Mouse (Mus musculus) kidney, adult 2 months (tissue): ENCODE data around the gene Xpo4. TPM values are rescaled to one million over a fixed set of nuclear protein-coding genes. Genes with fewer than 3 reads are reported as not detected.

Source experiments
- DNase-seq: peaks from one replicate; pipeline ENCODE4 v3.0.0; 2021
- H3K27ac ChIP-seq: fragments of 200-500 bp; 2 replicates; pipeline ENCODE4 v1.5.1; 2012; ENCODE audit warnings: low read depth, low read length, control low read depth, inconsistent platforms; ENCODE audit not compliant: insufficient read depth
- H3K27me3 ChIP-seq: fragments of 200-500 bp; replicated peaks from 2 replicates; pipeline ENCODE4 v1.6.1; 2012; ENCODE audit warnings: mild to moderate bottlenecking, moderate library complexity, low read length, inconsistent platforms; ENCODE audit not compliant: control insufficient read depth, insufficient read depth
- H3K36me3 ChIP-seq: fragments of 200-500 bp; 2 replicates; pipeline ENCODE4 v1.6.1; 2012; ENCODE audit warnings: mild to moderate bottlenecking, moderate library complexity, low read length, inconsistent platforms; ENCODE audit not compliant: control insufficient read depth, insufficient read depth
- H3K4me1 ChIP-seq: fragments of 200-500 bp; 2 replicates; pipeline ENCODE4 v1.6.1; 2011; ENCODE audit warnings: low read length; ENCODE audit not compliant: control insufficient read depth, insufficient read depth
- H3K4me3 ChIP-seq: fragments of 200-500 bp; 2 replicates; pipeline ENCODE4 v1.5.1; 2011; ENCODE audit warnings: mild to moderate bottlenecking, low read depth, low read length, control low read depth; ENCODE audit not compliant: insufficient read depth
- CTCF ChIP-seq: fragments of 200-500 bp; conservative IDR thresholded peaks from 2 replicates; pipeline ENCODE4 v1.5.1; 2011; ENCODE audit warnings: low read depth, mild to moderate bottlenecking, control low read depth, low read length, moderate library complexity, mixed read lengths; ENCODE audit not compliant: insufficient read depth, insufficient read length
- POLR2A ChIP-seq: fragments of 200-500 bp; IDR thresholded peaks from one replicate; pipeline ENCODE4 v1.6.1; 2011; ENCODE audit warnings: low read depth, low read length, control low read depth
- WGBS: fragments of 180-500 bp; shearing (Covaris S2); methylation state at CpG from one replicate; pipeline ENCODE4 v1.1.7; 2018; 5-methylcytosine and 5-hydroxymethylcytosine counted together
- polyA plus RNA-seq: library from polyadenylated mRNA; depleted of rRNA; stranded (reverse); fragments of >200 nt; gene quantifications from 2 replicates; pipeline ENCODE4 v1.2.3, GENCODE M21; 2012

Xpo4 gene
- polyA plus RNA-seq, 1 experiment, result 3.4 TPM

- no peak overlapping the region for H3K27ac ChIP-seq
- peaks cover 2% of the 10 kb centered on the region; the same call in 1 of the 2 replicates for H3K36me3 ChIP-seq
- no peaks in the 10 kb centered on the region for H3K27me3 ChIP-seq
- DNase-seq, result no peak
- no peak for TF ChIP-seq CTCF
- no peak for TF ChIP-seq POLR2A
- 83% methylated on average over 3 of the region's 3 CpGs for WGBS
- H3K4me3 ChIP-seq, result no peak overlapping the region
- H3K4me1 ChIP-seq, result no peaks in the 10 kb centered on the region
These were observed 42.3 kb downstream of the Xpo4 start for GRCm38 (mm10) chr14:57622934-57623333.

GRCm38 (mm10) chr14:57621699-57622098, 43.5 kb downstream of the Xpo4 start:
- DNase-seq, result no peak
- Histone ChIP-seq H3K4me3 (no peak overlapping the region), H3K27ac (no peak overlapping the region), H3K4me1 (no peaks in the 10 kb centered on the region), H3K27me3 (no peaks in the 10 kb centered on the region), H3K36me3 (peaks cover 2% of the 10 kb centered on the region; the same call in 1 of the 2 replicates)
- 78% methylated on average over 4 of the region's 4 CpGs for WGBS
- no peak for TF ChIP-seq POLR2A
- no peak for TF ChIP-seq CTCF

GRCm38 (mm10) chr14:57620598-57621236, 44.5 kb downstream of the Xpo4 start:
- Histone ChIP-seq H3K4me1 (no peaks in the 10 kb centered on the region), H3K27me3 (no peaks in the 10 kb centered on the region), H3K36me3 (peaks cover under 1% of the 10 kb centered on the region; the same call in 1 of the 2 replicates), H3K4me3 (no peak overlapping the region), H3K27ac (no peak overlapping the region)
- DNase-seq, result peak; percentile 56
- TF ChIP-seq CTCF (no peak), POLR2A (no peak)
- WGBS, result 49% methylated on average over 4 of the region's 4 CpGs

DNA sequence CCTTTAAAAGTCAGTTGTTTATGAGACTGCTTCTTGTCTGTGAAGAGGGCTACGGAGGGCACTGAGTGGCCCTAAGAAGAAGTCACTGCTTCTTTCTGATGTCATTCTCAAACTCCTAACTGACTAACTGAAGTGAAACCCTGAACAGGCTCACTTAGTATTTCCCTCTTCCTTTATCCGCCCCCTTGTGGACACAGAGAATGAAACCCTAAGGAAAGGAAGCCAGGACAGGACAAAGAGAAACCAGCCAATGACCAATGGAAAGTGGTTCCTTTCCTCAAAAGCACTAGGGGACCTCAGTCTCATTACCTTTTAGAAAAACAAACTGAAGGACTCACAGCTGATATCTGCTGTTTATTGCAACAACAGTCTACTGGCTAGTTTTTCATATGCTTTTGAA, 45.7 kb downstream of the Xpo4 start:
- peak; percentile 59 for DNase-seq
- H3K4me1 ChIP-seq, result no peaks in the 10 kb centered on the region; the same call in 1 of the 2 replicates
- no peaks in the 10 kb centered on the region for H3K36me3 ChIP-seq
- H3K27me3 ChIP-seq, result no peaks in the 10 kb centered on the region
- H3K4me3 ChIP-seq, result no peak overlapping the region
- WGBS, result 43% methylated on average over 2 of the region's 2 CpGs
- H3K27ac ChIP-seq, result no peak overlapping the region
- peak; percentile 22; the same call in 1 of the 2 replicates for TF ChIP-seq CTCF
- TF ChIP-seq POLR2A, result no peak

- WGBS, result 96% methylated on average over 1 of the region's 1 CpGs
- Histone ChIP-seq H3K27ac (no peak overlapping the region), H3K4me1 (no peaks in the 10 kb centered on the region; the same call in 1 of the 2 replicates), H3K36me3 (no peaks in the 10 kb centered on the region), H3K4me3 (no peak overlapping the region), H3K27me3 (no peaks in the 10 kb centered on the region)
- no peak for TF ChIP-seq POLR2A
- TF ChIP-seq CTCF, result no peak
- no peak for DNase-seq
These were observed 47.6 kb downstream of the Xpo4 start for GRCm38 (mm10) chr14:57617675-57618074.

DNA sequence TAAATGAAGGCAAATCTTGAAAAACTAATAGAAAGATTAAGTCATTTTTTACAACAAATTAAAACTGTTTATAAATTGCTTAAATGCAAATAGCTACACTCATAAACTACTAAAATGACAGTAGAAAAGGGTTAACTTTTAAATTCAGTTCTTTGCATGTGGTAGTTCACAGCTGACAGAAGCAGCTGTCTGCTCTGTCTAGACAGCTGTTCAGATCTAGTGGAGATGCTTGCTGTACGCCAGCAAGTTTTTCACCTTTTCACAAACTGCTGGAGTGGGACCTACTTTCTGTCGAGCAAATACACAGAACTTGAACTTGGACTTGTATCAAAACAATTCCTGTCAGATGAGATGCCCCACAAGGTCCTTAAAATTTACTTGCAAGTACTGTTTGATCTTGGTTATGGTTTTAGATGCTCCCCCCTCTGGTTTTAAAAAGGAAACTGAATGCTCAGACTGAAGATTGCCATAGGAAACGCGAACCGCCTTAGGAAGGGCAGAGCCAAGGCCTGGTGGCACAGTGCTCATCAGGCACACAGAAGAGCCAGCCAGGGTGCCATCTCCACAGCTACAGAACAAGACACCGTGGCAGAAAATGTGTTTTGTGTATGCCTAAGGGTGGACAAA, 48.8 kb downstream of the Xpo4 start:
- TF ChIP-seq POLR2A (no peak), CTCF (no peak)
- 69% methylated on average over 6 of the region's 6 CpGs for WGBS
- Histone ChIP-seq H3K4me3 (no peak overlapping the region), H3K36me3 (no peaks in the 10 kb centered on the region), H3K27me3 (no peaks in the 10 kb centered on the region), H3K27ac (no peak overlapping the region), H3K4me1 (no peaks in the 10 kb centered on the region; the same call in 1 of the 2 replicates)
- DNase-seq, result no peak

DNA sequence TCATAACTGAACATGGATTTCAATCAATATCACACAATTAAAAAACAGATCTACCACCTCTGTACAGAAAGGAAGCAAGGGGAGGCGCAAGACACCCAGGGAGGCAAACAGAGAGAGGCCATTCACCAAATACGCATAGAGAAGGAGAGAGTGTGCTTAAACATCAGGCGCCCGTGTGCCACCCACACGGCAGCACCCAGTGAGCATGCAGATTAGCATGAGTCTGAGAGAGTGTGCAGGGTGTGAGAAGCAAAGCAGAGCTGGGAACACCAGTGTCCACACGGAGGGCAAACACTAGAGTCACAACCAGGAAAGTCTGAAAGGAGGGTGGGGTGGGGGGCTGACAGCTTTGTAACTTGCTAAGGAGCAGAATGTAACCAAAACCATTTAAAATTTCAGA, 49.4 kb downstream of the Xpo4 start:
- Histone ChIP-seq H3K27me3 (no peaks in the 10 kb centered on the region), H3K36me3 (no peaks in the 10 kb centered on the region), H3K4me1 (no peaks in the 10 kb centered on the region; the same call in 1 of the 2 replicates), H3K27ac (no peak overlapping the region), H3K4me3 (no peak overlapping the region)
- TF ChIP-seq CTCF (no peak), POLR2A (no peak)
- 93% methylated on average over 6 of the region's 6 CpGs for WGBS
- DNase-seq, result no peak
